Mouse (Mus musculus): Measurements from ENCODE around the gene Nufip1. TPM values are rescaled to one million over a fixed set of nuclear protein-coding genes. Genes with fewer than 3 reads are reported as not detected.
A peak's percentile ranks its signal among the peaks of the same experiment; 100 is the strongest.

Nufip1 gene
- polyA plus RNA-seq (2014; fragmentation: Nextera tagmentation; extraction: Ambion mirVana) = 16.9 TPM in 2 replicates

DNA sequence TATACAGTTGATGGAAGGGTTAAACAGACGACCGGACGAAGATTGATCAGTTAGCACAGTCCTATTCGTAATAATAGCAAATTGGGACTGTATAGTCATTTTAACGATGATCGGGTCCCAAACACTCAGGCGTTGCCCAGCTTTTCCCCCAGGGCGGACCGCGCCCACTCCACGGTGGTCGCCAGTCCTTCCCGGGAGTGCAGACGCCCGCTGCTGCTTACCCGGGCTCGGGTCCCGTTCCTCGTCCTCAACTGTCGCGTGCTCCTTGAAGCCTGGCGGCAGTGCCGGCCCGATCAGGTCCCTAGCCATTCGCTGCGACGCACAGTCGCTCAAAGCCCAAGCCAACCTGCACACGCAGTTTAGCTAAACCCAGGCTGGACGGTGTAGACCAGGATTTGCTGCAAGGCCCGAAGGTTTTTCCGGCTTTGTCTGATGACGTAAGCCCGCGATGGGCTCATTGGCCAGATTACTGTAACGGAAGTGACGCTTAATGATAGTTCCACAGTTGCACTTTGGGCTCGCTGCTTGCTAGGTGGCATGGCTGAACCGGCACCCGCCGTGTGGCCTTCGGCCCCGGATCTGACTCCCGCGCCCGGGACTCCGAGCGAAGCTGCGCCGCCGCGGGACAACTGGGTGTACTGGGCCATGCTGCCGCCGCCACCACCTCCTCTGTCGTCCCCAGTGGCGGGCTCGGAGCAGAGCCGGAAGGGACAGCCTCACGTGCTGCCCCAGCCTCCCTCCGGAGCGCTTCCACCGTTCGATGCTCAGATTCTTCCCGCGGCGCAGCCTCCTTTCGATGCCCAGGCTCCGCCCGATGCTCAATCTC, at the start of gene Nufip1, which contains the start of gene Gpalpp1:
Nufip1 (plus strand) TSS at position 496 of the 826 bp plus-strand sequence.
Gpalpp1 (minus strand) TSS at position 365 of the 826 bp plus-strand sequence.
- H3K4me1 ChIP-seq (ENCODE audit: control insufficient read depth, insufficient read depth, low read length) = peaks cover 7% of the 10 kb centered on the region
- no peaks in the 10 kb centered on the region for H3K27me3 ChIP-seq (ENCODE audit: control insufficient read depth, insufficient read depth, low read length)
- WGBS = under 1% methylated on average over 69 of the region's 69 CpGs
- H3K9ac ChIP-seq (ENCODE audit: low read length) = peak within 1 kb of the TSS; percentile 78
- H3K4me2 ChIP-seq (ENCODE audit: low read depth) = peak within 1 kb of the TSS; percentile 89
- ATAC-seq (ENCODE audit: insufficient read depth, low FRiP score, low TSS enrichment) = peak; percentile 99
- peaks cover under 1% of the 10 kb centered on the region for H3K36me3 ChIP-seq (ENCODE audit: control insufficient read depth, insufficient read depth, low read length)
- H3K9me3 ChIP-seq (ENCODE audit: control insufficient read depth, low read length) = no peaks in the 10 kb centered on the region
- DNase-seq (ENCODE audit: low spot score) = peak; percentile 93
- H3K27ac ChIP-seq (ENCODE audit: low read depth, low read length) = peak within 1 kb of the TSS; percentile 54
- peak within 1 kb of the TSS; percentile 94 for H3K4me3 ChIP-seq (ENCODE audit: low read depth, low read length)

DNA sequence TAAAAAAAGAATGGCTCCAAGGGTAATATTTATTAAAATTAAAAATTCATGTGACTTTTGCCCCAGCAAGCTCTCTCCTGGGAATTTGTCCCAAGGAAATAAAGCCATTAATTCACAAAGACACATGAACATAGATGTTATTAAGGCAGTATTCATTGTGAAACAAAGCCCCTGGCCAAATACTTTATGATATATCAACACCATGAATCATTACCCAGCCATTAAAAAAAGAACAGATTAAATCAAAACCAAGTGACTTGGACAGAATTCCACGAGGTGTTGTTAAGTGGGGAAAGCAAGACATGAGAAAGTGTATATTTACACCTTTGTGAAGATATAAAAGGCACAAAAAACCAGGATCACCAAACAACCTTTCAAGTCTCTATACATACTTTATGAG, 43.5 kb upstream of the Nufip1 start:
- Histone ChIP-seq H3K27ac (ENCODE audit: low read depth, low read length) (no peak overlapping the region), H3K4me1 (ENCODE audit: control insufficient read depth, insufficient read depth, low read length) (no peaks in the 10 kb centered on the region), H3K9me3 (ENCODE audit: control insufficient read depth, low read length) (no peaks in the 10 kb centered on the region), H3K4me2 (ENCODE audit: low read depth) (no peak overlapping the region), H3K9ac (ENCODE audit: low read length) (no peak overlapping the region), H3K27me3 (ENCODE audit: control insufficient read depth, insufficient read depth, low read length) (no peaks in the 10 kb centered on the region), H3K4me3 (ENCODE audit: low read depth, low read length) (no peak overlapping the region), H3K36me3 (ENCODE audit: control insufficient read depth, insufficient read depth, low read length) (no peaks in the 10 kb centered on the region)
- ATAC-seq (ENCODE audit: insufficient read depth, low FRiP score, low TSS enrichment) (no peak), DNase-seq (ENCODE audit: low spot score) (no peak)
- 41% methylated on average over 1 of the region's 1 CpGs for WGBS

DNA sequence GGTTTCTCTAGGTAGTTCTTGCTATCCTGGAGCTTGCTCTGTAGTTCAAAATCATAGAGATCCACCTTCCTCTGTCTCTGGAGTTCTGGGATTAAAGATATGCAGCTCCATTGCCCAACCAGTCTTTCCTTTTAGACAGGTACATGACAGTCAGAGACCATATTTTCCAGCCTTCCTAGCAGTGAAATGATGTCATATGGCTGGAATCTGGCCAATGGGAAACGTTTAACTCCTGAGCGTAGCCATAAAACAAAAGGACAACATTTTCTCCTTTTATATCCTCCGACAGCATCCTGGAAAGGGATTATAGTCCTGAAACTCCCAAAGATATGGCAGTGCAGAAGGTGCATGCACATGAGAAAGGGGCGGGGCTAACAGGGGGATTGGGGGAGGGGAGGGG, 42.4 kb upstream of the Nufip1 start:
- DNase-seq (ENCODE audit: low spot score) (no peak), ATAC-seq (ENCODE audit: insufficient read depth, low FRiP score, low TSS enrichment) (no peak)
- 72% methylated on average over 4 of the region's 4 CpGs for WGBS
- Histone ChIP-seq H3K4me3 (ENCODE audit: low read depth, low read length) (no peak overlapping the region), H3K36me3 (ENCODE audit: control insufficient read depth, insufficient read depth, low read length) (no peaks in the 10 kb centered on the region), H3K9me3 (ENCODE audit: control insufficient read depth, low read length) (no peaks in the 10 kb centered on the region), H3K4me2 (ENCODE audit: low read depth) (no peak overlapping the region), H3K9ac (ENCODE audit: low read length) (no peak overlapping the region), H3K27ac (ENCODE audit: low read depth, low read length) (no peak overlapping the region), H3K4me1 (ENCODE audit: control insufficient read depth, insufficient read depth, low read length) (no peaks in the 10 kb centered on the region), H3K27me3 (ENCODE audit: control insufficient read depth, insufficient read depth, low read length) (no peaks in the 10 kb centered on the region)

- Histone ChIP-seq H3K4me3 (ENCODE audit: low read depth, low read length) (no peak overlapping the region), H3K9ac (ENCODE audit: low read length) (no peak overlapping the region), H3K27ac (ENCODE audit: low read depth, low read length) (no peak overlapping the region), H3K4me2 (ENCODE audit: low read depth) (no peak overlapping the region), H3K36me3 (ENCODE audit: control insufficient read depth, insufficient read depth, low read length) (no peaks in the 10 kb centered on the region), H3K4me1 (ENCODE audit: control insufficient read depth, insufficient read depth, low read length) (no peaks in the 10 kb centered on the region), H3K9me3 (ENCODE audit: control insufficient read depth, low read length) (no peaks in the 10 kb centered on the region), H3K27me3 (ENCODE audit: control insufficient read depth, insufficient read depth, low read length) (no peaks in the 10 kb centered on the region)
- WGBS = 75% methylated on average over 4 of the region's 4 CpGs
- ATAC-seq (ENCODE audit: insufficient read depth, low FRiP score, low TSS enrichment) (no peak), DNase-seq (ENCODE audit: low spot score) (no peak)
Observed at GRCm38 (mm10) chr14:76069296-76069695, 41.4 kb upstream of the Nufip1 start.

DNA sequence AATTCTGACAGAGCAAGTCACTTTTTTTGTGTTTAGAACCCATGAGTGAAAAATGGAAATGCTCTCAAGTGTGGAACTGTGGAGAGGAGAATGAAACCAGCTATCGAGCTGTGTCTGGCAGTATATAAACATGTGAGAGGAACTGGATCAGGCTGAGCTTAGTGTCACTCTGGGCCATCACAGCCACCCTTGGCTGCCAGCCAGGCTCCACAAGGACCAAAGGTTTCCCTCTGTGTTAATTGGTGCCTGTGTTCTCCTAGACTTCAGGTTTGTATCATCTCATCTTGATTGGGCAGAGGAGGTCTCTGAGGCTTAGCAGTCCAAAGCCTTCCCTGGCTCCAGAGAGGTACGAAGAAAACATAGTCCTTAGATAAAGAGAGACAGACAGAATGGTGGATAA, 38.1 kb upstream of the Nufip1 start:
- Histone ChIP-seq H3K4me1 (ENCODE audit: control insufficient read depth, insufficient read depth, low read length) (no peaks in the 10 kb centered on the region), H3K9ac (ENCODE audit: low read length) (no peak overlapping the region), H3K27me3 (ENCODE audit: control insufficient read depth, insufficient read depth, low read length) (no peaks in the 10 kb centered on the region), H3K36me3 (ENCODE audit: control insufficient read depth, insufficient read depth, low read length) (no peaks in the 10 kb centered on the region), H3K4me3 (ENCODE audit: low read depth, low read length) (no peak overlapping the region), H3K4me2 (ENCODE audit: low read depth) (no peak overlapping the region), H3K27ac (ENCODE audit: low read depth, low read length) (no peak overlapping the region), H3K9me3 (ENCODE audit: control insufficient read depth, low read length) (no peaks in the 10 kb centered on the region)
- no peak for DNase-seq (ENCODE audit: low spot score)
- no peak for ATAC-seq (ENCODE audit: insufficient read depth, low FRiP score, low TSS enrichment)
- WGBS = 76% methylated on average over 2 of the region's 2 CpGs

DNA sequence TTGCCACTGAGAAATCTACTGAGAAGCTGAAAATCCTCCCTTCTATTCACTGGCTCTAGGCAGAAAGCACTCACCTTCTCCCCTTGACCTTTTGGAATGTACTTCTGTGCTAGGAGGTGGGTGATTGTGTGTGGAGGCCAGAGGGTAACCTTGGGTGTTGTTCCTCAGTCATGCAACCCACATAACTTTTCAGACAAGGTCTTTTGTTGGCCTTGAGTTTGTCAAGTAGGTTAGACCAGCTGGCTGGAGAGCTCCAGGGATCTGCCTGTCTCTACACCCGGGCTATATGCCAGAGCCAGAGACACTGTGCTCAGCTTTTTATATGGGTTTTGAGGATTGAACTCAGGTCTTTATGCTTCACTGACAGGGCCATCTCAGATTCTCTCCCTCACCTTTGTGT, 36.5 kb upstream of the Nufip1 start:
- no peak overlapping the region for H3K9ac ChIP-seq (ENCODE audit: low read length)
- no peaks in the 10 kb centered on the region for H3K27me3 ChIP-seq (ENCODE audit: control insufficient read depth, insufficient read depth, low read length)
- no peak overlapping the region for H3K4me2 ChIP-seq (ENCODE audit: low read depth)
- no peaks in the 10 kb centered on the region for H3K9me3 ChIP-seq (ENCODE audit: control insufficient read depth, low read length)
- no peak for DNase-seq (ENCODE audit: low spot score)
- ATAC-seq (ENCODE audit: insufficient read depth, low FRiP score, low TSS enrichment) = no peak
- H3K4me1 ChIP-seq (ENCODE audit: control insufficient read depth, insufficient read depth, low read length) = no peaks in the 10 kb centered on the region
- no peak overlapping the region for H3K27ac ChIP-seq (ENCODE audit: low read depth, low read length)
- WGBS = 84% methylated on average over 1 of the region's 1 CpGs
- H3K36me3 ChIP-seq (ENCODE audit: control insufficient read depth, insufficient read depth, low read length) = no peaks in the 10 kb centered on the region
- H3K4me3 ChIP-seq (ENCODE audit: low read depth, low read length) = no peak overlapping the region

DNA sequence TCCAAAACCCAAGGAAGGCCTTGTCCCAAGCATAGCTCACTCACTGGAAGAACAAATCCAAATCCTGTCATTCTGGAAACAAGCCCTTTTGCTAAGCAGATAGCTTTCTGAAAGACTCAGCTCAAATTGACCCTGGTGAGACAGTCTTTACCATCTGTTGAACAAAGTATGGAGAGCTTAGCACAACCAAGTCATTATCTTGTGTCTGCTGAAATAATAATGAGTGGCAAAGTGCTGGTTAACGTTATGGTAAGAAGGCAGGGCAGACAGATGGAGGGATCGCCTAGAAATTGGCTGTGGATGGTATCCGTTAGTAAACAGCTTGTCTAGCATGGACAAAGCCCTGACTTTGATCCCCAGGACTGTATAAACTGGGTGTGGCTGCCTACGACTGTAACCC, 35.0 kb upstream of the Nufip1 start:
- Histone ChIP-seq H3K4me1 (ENCODE audit: control insufficient read depth, insufficient read depth, low read length) (no peaks in the 10 kb centered on the region), H3K9me3 (ENCODE audit: control insufficient read depth, low read length) (no peaks in the 10 kb centered on the region), H3K27me3 (ENCODE audit: control insufficient read depth, insufficient read depth, low read length) (no peaks in the 10 kb centered on the region), H3K4me3 (ENCODE audit: low read depth, low read length) (no peak overlapping the region), H3K36me3 (ENCODE audit: control insufficient read depth, insufficient read depth, low read length) (no peaks in the 10 kb centered on the region), H3K4me2 (ENCODE audit: low read depth) (no peak overlapping the region), H3K27ac (ENCODE audit: low read depth, low read length) (no peak overlapping the region), H3K9ac (ENCODE audit: low read length) (no peak overlapping the region)
- ATAC-seq (ENCODE audit: insufficient read depth, low FRiP score, low TSS enrichment) = no peak
- no peak for DNase-seq (ENCODE audit: low spot score)
- 61% methylated on average over 4 of the region's 4 CpGs for WGBS

DNA sequence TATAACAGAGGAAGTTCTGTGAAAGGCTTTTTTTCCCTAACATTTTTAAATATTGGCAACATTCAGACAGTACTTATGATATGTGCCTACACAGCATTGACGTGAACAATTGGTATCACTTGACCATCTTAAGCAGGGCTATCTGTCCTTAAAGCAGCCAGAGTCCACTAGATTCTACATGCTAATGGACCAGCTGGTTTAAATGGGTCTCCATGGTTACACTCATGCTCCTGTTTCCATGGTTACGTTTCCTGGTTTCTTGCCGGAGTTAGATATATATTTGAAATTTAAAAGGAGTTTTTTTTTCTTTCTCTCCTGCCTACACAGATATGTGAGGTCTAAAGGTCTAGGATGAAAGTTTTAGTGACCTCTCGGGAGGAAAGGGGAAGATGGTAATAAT, 34.1 kb upstream of the Nufip1 start:
- H3K27ac ChIP-seq (ENCODE audit: low read depth, low read length) = no peak overlapping the region
- WGBS = 60% methylated on average over 4 of the region's 4 CpGs
- no peak overlapping the region for H3K4me3 ChIP-seq (ENCODE audit: low read depth, low read length)
- ATAC-seq (ENCODE audit: insufficient read depth, low FRiP score, low TSS enrichment) = no peak
- H3K4me1 ChIP-seq (ENCODE audit: control insufficient read depth, insufficient read depth, low read length) = no peaks in the 10 kb centered on the region
- H3K4me2 ChIP-seq (ENCODE audit: low read depth) = no peak overlapping the region
- H3K9me3 ChIP-seq (ENCODE audit: control insufficient read depth, low read length) = no peaks in the 10 kb centered on the region
- H3K36me3 ChIP-seq (ENCODE audit: control insufficient read depth, insufficient read depth, low read length) = no peaks in the 10 kb centered on the region
- no peaks in the 10 kb centered on the region for H3K27me3 ChIP-seq (ENCODE audit: control insufficient read depth, insufficient read depth, low read length)
- DNase-seq (ENCODE audit: low spot score) = no peak
- H3K9ac ChIP-seq (ENCODE audit: low read length) = no peak overlapping the region

DNA sequence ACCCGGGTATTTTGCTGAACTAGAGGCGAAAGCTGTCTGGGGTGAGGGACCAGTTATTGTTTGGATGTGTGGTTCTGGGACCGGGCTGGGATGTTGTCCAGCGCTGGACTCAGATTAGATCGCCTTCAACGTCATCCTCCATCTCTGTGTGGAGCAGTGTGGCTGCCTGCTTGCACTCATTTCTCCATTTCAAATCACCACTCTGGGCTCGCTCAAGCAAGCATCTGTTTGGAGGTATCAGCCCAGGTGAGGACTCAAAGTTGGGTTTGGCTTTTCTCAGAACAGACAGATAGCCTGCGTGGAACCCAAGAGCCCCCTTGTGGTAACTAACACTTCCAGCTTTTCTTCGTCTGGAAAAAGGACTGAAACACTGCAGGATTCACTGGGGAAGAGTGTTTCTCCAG, 33.6 kb upstream of the Nufip1 start:
- H3K9me3 ChIP-seq (ENCODE audit: control insufficient read depth, low read length) = no peaks in the 10 kb centered on the region
- ATAC-seq (ENCODE audit: insufficient read depth, low FRiP score, low TSS enrichment) (no peak), DNase-seq (ENCODE audit: low spot score) (peak; percentile 62)
- no peak overlapping the region for H3K4me3 ChIP-seq (ENCODE audit: low read depth, low read length)
- H3K4me1 ChIP-seq (ENCODE audit: control insufficient read depth, insufficient read depth, low read length) = no peaks in the 10 kb centered on the region
- H3K9ac ChIP-seq (ENCODE audit: low read length) = no peak overlapping the region
- no peak overlapping the region for H3K27ac ChIP-seq (ENCODE audit: low read depth, low read length)
- WGBS = 49% methylated on average over 9 of the region's 9 CpGs
- no peaks in the 10 kb centered on the region for H3K27me3 ChIP-seq (ENCODE audit: control insufficient read depth, insufficient read depth, low read length)
- no peaks in the 10 kb centered on the region for H3K36me3 ChIP-seq (ENCODE audit: control insufficient read depth, insufficient read depth, low read length)
- no peak overlapping the region for H3K4me2 ChIP-seq (ENCODE audit: low read depth)

Data from neural tube, embryonic 11.5 days (tissue).